Mouse (Mus musculus) layer of hippocampus, postnatal 25 days (tissue): Measurements from ENCODE around the gene Meaf6. TPM values are rescaled to one million over a fixed set of nuclear protein-coding genes. Genes with fewer than 3 reads are reported as not detected.

Experiments used
- DNase-seq, 2 experiments: peaks; one replicate each; pipeline ENCODE4 v3.0.0; 2022; ENCODE audit warnings: mixed read lengths in 2 of 2, low spot score in 1 of 2; ENCODE audit errors: extremely low spot score in 1 of 2
- total RNA-seq, 2 experiments: library from RNA; stranded (reverse); gene quantifications; 2 replicates each; pipeline ENCODE4 v1.2.3; 2021

Gene Meaf6
- 100 to 1,000 TPM; 116 to 120 TPM for total RNA-seq

GRCm38 (mm10) chr4:125084403-125085345, at the start of gene Meaf6:
TSS of gene Meaf6 (plus strand) at chr4:125085134.
- DNase-seq = peak; percentile 92 to 97

GRCm38 (mm10) chr4:125044454-125044853, 40.5 kb upstream of the Meaf6 start:
- no peak for DNase-seq

GRCm38 (mm10) chr4:125055385-125055784, 29.5 kb upstream of the Meaf6 start:
- DNase-seq = no peak

- no peak for DNase-seq
Measured at GRCm38 (mm10) chr4:125056476-125056875, 28.5 kb upstream of the Meaf6 start.

- no peak for DNase-seq
Measured at GRCm38 (mm10) chr4:125057273-125057672, 27.7 kb upstream of the Meaf6 start.

- DNase-seq = no peak
Measured at GRCm38 (mm10) chr4:125058033-125058432, 26.9 kb upstream of the Meaf6 start.

GRCm38 (mm10) chr4:125059025-125059424, 25.9 kb upstream of the Meaf6 start:
- DNase-seq = peak; percentile 44 to 63

- no peak for DNase-seq
Measured at GRCm38 (mm10) chr4:125063829-125064228, 21.1 kb upstream of the Meaf6 start.

GRCm38 (mm10) chr4:125065517-125066307, 19.2 kb upstream of the Meaf6 start, which contains the start of gene Dnali1:
TSS of gene Dnali1 (minus strand) at chr4:125065703.
- peak in 1 of 2 experiments; percentile 33 for DNase-seq

- DNase-seq = peak; percentile 86 to 89
Measured at GRCm38 (mm10) chr4:125066490-125067370, 18.2 kb upstream of the Meaf6 start, which contains the start of gene Snip1. TSS of gene Snip1 (plus strand) at chr4:125066672.

GRCm38 (mm10) chr4:125077700-125078099, 7.2 kb upstream of the Meaf6 start:
- DNase-seq = no peak

- DNase-seq = no peak
Measured at GRCm38 (mm10) chr4:125078698-125079097, 6.2 kb upstream of the Meaf6 start.

- DNase-seq = peak in 1 of 2 experiments; percentile 52
Measured at GRCm38 (mm10) chr4:125085346-125085841, 460 bp downstream of the Meaf6 start.

- no peak for DNase-seq
Measured at GRCm38 (mm10) chr4:125093031-125093430, 8.1 kb downstream of the Meaf6 start.

GRCm38 (mm10) chr4:125096066-125096465, 11.1 kb downstream of the Meaf6 start:
- DNase-seq = no peak

GRCm38 (mm10) chr4:125097412-125097811, 12.5 kb downstream of the Meaf6 start:
- DNase-seq = no peak

- peak; percentile 82 to 98 for DNase-seq
Measured at GRCm38 (mm10) chr4:125099458-125099857, 14.5 kb downstream of the Meaf6 start.

- DNase-seq = no peak
Measured at GRCm38 (mm10) chr4:125101334-125101733, 16.4 kb downstream of the Meaf6 start.

GRCm38 (mm10) chr4:125105354-125105753, 20.4 kb downstream of the Meaf6 start:
- no peak for DNase-seq

GRCm38 (mm10) chr4:125114638-125115037, 29.7 kb downstream of the Meaf6 start:
- DNase-seq = peak; percentile 85 to 96
